Mouse (Mus musculus) CH12.LX (cell line): ENCODE measurements at regions not wholly inside any gene's neighbourhood (a gene's known extent, or its start where the extent isn't known, plus 50 kb on each side); places are given as distances from the start of the nearest gene placed in this dataset.

Source experiments
- DNase-seq: peaks from one replicate; pipeline ENCODE4 v3.0.0-alpha.2; 2013; ENCODE audit errors: extremely low read depth
- H3K27ac ChIP-seq: 2 replicates; pipeline ENCODE4 v1.5.1; 2012; ENCODE audit warnings: low read depth, mild to moderate bottlenecking, control low read depth, moderate library complexity; ENCODE audit not compliant: insufficient read depth
- H3K27me3 ChIP-seq: replicated peaks from 2 replicates; pipeline ENCODE3; 2012; ENCODE audit warnings: inconsistent platforms
- H3K36me3 ChIP-seq, 2 experiments: replicated peaks in 1 of 2; 2 replicates each; pipeline versions ENCODE3 to v1.6.1; 2012; ENCODE audit warnings: inconsistent platforms in 1 of 2, low read length in 1 of 2, mild to moderate bottlenecking in 1 of 2, mixed read lengths in 1 of 2, moderate library complexity in 1 of 2; ENCODE audit not compliant: control insufficient read depth in 1 of 2, insufficient read depth in 1 of 2
- H3K4me1 ChIP-seq, 2 experiments: 2 replicates each; pipeline ENCODE4 v1.6.1; 2012; ENCODE audit warnings: inconsistent platforms in 1 of 2, moderate library complexity in 1 of 2; ENCODE audit not compliant: insufficient read depth in 2 of 2, control insufficient read depth in 1 of 2
- H3K4me2 ChIP-seq: 2 replicates; pipeline ENCODE4 v1.6.1; 2012; ENCODE audit warnings: low read depth, mild to moderate bottlenecking, control low read depth; ENCODE audit not compliant: poor library complexity, insufficient read depth, severe bottlenecking
- H3K4me3 ChIP-seq, 3 experiments: fragments of 150-350 bp in 1 of 3; sonication (generic) in 1 of 3; replicated peaks in 1 of 3; 2 replicates each; pipeline versions ENCODE3 to v1.5.1; 2011 to 2012; ENCODE audit warnings: low read depth in 2 of 3, low read length in 2 of 3, mild to moderate bottlenecking in 2 of 3, moderate library complexity in 2 of 3, control low read depth in 1 of 3, improper control_type of control experiment in 1 of 3, inconsistent platforms in 1 of 3, mixed read lengths in 1 of 3; ENCODE audit not compliant: poor library complexity in 1 of 3
- H3K79me2 ChIP-seq: replicated peaks from 2 replicates; pipeline ENCODE4 v1.6.1; 2012; ENCODE audit warnings: mild to moderate bottlenecking, moderate library complexity; ENCODE audit not compliant: control insufficient read depth, poor library complexity, insufficient read depth, severe bottlenecking; ENCODE audit errors: extremely low read depth
- H3K9ac ChIP-seq: 2 replicates; pipeline ENCODE4 v1.6.1; 2012; ENCODE audit warnings: low read depth, mild to moderate bottlenecking, control low read depth, moderate library complexity; ENCODE audit not compliant: insufficient read depth
- H3K9me3 ChIP-seq: replicated peaks from 2 replicates; pipeline ENCODE3; 2012; ENCODE audit warnings: low read length, inconsistent platforms, mixed read lengths
- CHD1 ChIP-seq: IDR thresholded peaks from 2 replicates; pipeline ENCODE4 v1.6.1; 2012; ENCODE audit warnings: low read depth, low read length, improper control_type of control experiment, inconsistent platforms
- CHD2 ChIP-seq: IDR thresholded peaks from 2 replicates; pipeline ENCODE4 v1.6.1; 2011; ENCODE audit warnings: low read length, improper control_type of control experiment
- CTCF ChIP-seq, 2 experiments: IDR thresholded peaks in 1 of 2; conservative IDR thresholded peaks in 1 of 2; 2 replicates each; pipeline ENCODE4 v1.5.1; 2011 to 2012; ENCODE audit warnings: low read depth in 2 of 2, low read length in 2 of 2, improper control_type of control experiment in 1 of 2, inconsistent platforms in 1 of 2, mild to moderate bottlenecking in 1 of 2, moderate library complexity in 1 of 2
- E2F4 ChIP-seq: IDR thresholded peaks from 2 replicates; pipeline ENCODE4 v1.6.1; 2011; ENCODE audit warnings: low read depth, low read length, improper control_type of control experiment; ENCODE audit not compliant: insufficient replicate concordance
- ETS1 ChIP-seq: conservative IDR thresholded peaks from 2 replicates; pipeline ENCODE4 v1.6.1; 2012; ENCODE audit warnings: low read depth, mild to moderate bottlenecking, inconsistent platforms, low read length, improper control_type of control experiment, moderate library complexity
- GABPA ChIP-seq: IDR thresholded peaks from 2 replicates; pipeline ENCODE4 v1.6.1; 2012; ENCODE audit warnings: low read depth, low read length, improper control_type of control experiment, inconsistent platforms; ENCODE audit not compliant: insufficient replicate concordance
- HCFC1 ChIP-seq: IDR thresholded peaks from 2 replicates; pipeline ENCODE4 v1.6.1; 2012; ENCODE audit warnings: low read depth, mild to moderate bottlenecking, inconsistent platforms, low read length, improper control_type of control experiment
- JUN ChIP-seq: IDR thresholded peaks from 2 replicates; pipeline ENCODE4 v1.6.1; 2011; ENCODE audit warnings: low read depth, mild to moderate bottlenecking, low read length, improper control_type of control experiment, moderate library complexity; ENCODE audit not compliant: insufficient read depth
- JUND ChIP-seq: conservative IDR thresholded peaks from 2 replicates; pipeline ENCODE4 v1.6.1; 2011; ENCODE audit warnings: low read depth, low read length, improper control_type of control experiment
- KAT2A ChIP-seq: IDR thresholded peaks from 2 replicates; pipeline ENCODE4 v1.6.1; 2012; ENCODE audit warnings: low read length, improper control_type of control experiment, inconsistent platforms; ENCODE audit not compliant: insufficient replicate concordance
- MAFK ChIP-seq: IDR thresholded peaks from 2 replicates; pipeline ENCODE4 v1.6.1; 2011; ENCODE audit warnings: low read length, improper control_type of control experiment; ENCODE audit not compliant: insufficient replicate concordance
- MAX ChIP-seq: IDR thresholded peaks from 2 replicates; pipeline ENCODE4 v1.6.1; 2011; ENCODE audit warnings: low read length, improper control_type of control experiment
- MAZ ChIP-seq: IDR thresholded peaks from 2 replicates; pipeline ENCODE4 v1.6.1; 2012; ENCODE audit warnings: low read depth, mild to moderate bottlenecking, inconsistent platforms, low read length, improper control_type of control experiment, moderate library complexity
- MXI1 ChIP-seq: IDR thresholded peaks from 2 replicates; pipeline ENCODE4 v1.6.1; 2011; ENCODE audit warnings: mild to moderate bottlenecking, low read depth, low read length, improper control_type of control experiment
- MYC ChIP-seq: IDR thresholded peaks from 2 replicates; pipeline ENCODE4 v1.6.1; 2011; ENCODE audit warnings: low read depth, mild to moderate bottlenecking, improper control_type of control experiment, low read length
- NELFE ChIP-seq: IDR thresholded peaks from 2 replicates; pipeline ENCODE4 v1.6.1; 2011; ENCODE audit warnings: low read depth, low read length, improper control_type of control experiment
- PAX5 ChIP-seq: IDR thresholded peaks from 2 replicates; pipeline ENCODE4 v1.6.1; 2012; ENCODE audit warnings: low read length, inconsistent platforms, mixed read lengths
- POLR2A ChIP-seq: IDR thresholded peaks from 2 replicates; pipeline ENCODE4 v1.6.1; 2011; ENCODE audit warnings: low read depth, mild to moderate bottlenecking, improper control_type of control experiment, low read length
- RCOR1 ChIP-seq: conservative IDR thresholded peaks from 2 replicates; pipeline ENCODE4 v1.6.1; 2012; ENCODE audit warnings: low read depth, mild to moderate bottlenecking, inconsistent platforms, low read length, improper control_type of control experiment
- UBTF ChIP-seq: IDR thresholded peaks from 2 replicates; pipeline ENCODE4 v1.6.1; 2012; ENCODE audit warnings: low read depth, mild to moderate bottlenecking, inconsistent platforms, low read length, improper control_type of control experiment, moderate library complexity
- USF1 ChIP-seq: IDR thresholded peaks from 2 replicates; pipeline ENCODE4 v1.6.1; 2014; ENCODE audit warnings: low read depth, mild to moderate bottlenecking, inconsistent platforms, low read length, improper control_type of control experiment
- ZC3H11A ChIP-seq: IDR thresholded peaks from 2 replicates; pipeline ENCODE4 v1.6.1; 2012; ENCODE audit warnings: low read depth, mild to moderate bottlenecking, inconsistent platforms, low read length, improper control_type of control experiment
- ZKSCAN1 ChIP-seq: IDR thresholded peaks from 2 replicates; pipeline ENCODE4 v1.6.1; 2012; ENCODE audit warnings: low read depth, inconsistent platforms, low read length, improper control_type of control experiment, borderline replicate concordance
- ZNF384 ChIP-seq: IDR thresholded peaks from 2 replicates; pipeline ENCODE4 v1.6.1; 2012; ENCODE audit warnings: low read depth, low read length, improper control_type of control experiment, inconsistent platforms
- dilution Hi-C: fragments of 300-500 bp; cut with MboI; formaldehyde crosslinking; loops from 2 replicates; pipeline ENCODE4 v1.14.3; 2020; ENCODE audit warnings: low sequenced_read_pairs; ENCODE audit not compliant: extremely low pct_unique_long_range_greater_than_20kb, extremely low pct_ligation_motif_present
- in situ Hi-C: fragments of 300-500 bp; cut with MboI; formaldehyde crosslinking; loops from 3 replicates; pipeline ENCODE4 v1.14.3; 2019; ENCODE audit warnings: low sequenced_read_pairs, low pct_ligation_motif_present, low pct_unique_long_range_greater_than_20kb, mixed read lengths

DNA sequence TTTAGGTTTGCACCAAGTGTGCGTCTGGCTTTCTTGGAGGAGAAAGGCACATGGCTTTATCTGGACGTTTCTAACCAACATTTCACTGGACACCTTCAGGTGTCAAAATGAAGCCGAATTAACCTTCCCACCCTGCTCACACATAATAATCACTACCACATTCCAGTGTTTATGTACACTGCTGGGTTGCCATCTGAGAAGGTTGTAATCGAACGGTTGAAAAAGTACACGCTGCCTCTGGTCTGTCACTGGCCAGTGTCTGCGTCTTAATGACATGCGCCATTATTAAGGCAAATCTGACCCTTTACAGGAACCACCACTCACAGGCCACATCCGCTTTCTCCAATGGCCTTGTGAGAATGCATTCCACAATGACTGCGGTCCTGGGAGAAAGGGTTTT lies 96.4 kb downstream of the Ackr3 start:
- no peaks in the 10 kb centered on the region for H3K36me3 ChIP-seq
- no peak overlapping the region for H3K9ac ChIP-seq
- peaks cover 3% of the 10 kb centered on the region for H3K9me3 ChIP-seq
- no peak for DNase-seq
- H3K4me1 ChIP-seq, result no peaks in the 10 kb centered on the region
- in situ Hi-C loops, result no loop called here
- H3K4me2 ChIP-seq, result no peak overlapping the region
- dilution Hi-C loops, result no loop called here
- H3K4me3 ChIP-seq, result no peak overlapping the region
- H3K27me3 ChIP-seq, result no peaks in the 10 kb centered on the region
- H3K79me2 ChIP-seq, result no peaks in the 10 kb centered on the region
- TF ChIP-seq UBTF (no peak), NELFE (no peak), MXI1 (no peak), POLR2A (no peak), RCOR1 (no peak), MAZ (no peak), E2F4 (no peak), GABPA (no peak), ZC3H11A (no peak), JUND (no peak), CHD1 (no peak), MAX (no peak), CHD2 (no peak), KAT2A (no peak), USF1 (no peak), JUN (no peak), PAX5 (no peak)
- H3K27ac ChIP-seq, result no peak overlapping the region

DNA sequence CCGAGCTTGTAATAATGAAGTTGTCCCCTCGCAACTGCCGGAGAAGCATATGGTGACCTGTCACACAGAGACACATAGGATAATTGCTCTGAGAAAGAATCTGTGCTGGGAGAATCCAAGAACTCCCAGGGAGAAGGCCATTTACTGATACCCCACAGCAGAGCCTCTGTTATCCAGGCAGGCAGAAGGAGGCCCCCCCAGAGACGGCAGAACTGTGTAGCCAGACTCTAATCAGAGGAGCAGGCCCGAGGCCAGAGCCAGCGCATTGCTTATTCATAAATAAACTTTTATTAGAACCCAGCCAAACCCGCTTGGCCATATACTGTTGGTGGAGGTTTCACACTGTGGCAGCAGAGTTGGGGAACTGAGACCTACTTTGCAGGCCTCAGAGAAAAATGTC lies 100.6 kb downstream of the Ackr3 start:
- H3K4me2 ChIP-seq, result no peak overlapping the region
- no peak for DNase-seq
- H3K9ac ChIP-seq, result no peak overlapping the region
- TF ChIP-seq ETS1, result no peak
- no peak for TF ChIP-seq PAX5
- no peak for TF ChIP-seq ZNF384
- TF ChIP-seq CHD1, result no peak
- TF ChIP-seq RCOR1, result no peak
- no peak for TF ChIP-seq ZKSCAN1
- TF ChIP-seq CTCF (conservative IDR thresholded peaks at IDR 0.05 in 1 of 2, IDR thresholded peaks at IDR 0.05 in 1 of 2; ENCODE audit: low read depth in 2 of 2, low read length in 2 of 2), result no peak
- no peak for TF ChIP-seq MAFK
- no peak for TF ChIP-seq MYC
- no peak for TF ChIP-seq ZC3H11A
- no peak for TF ChIP-seq HCFC1
- TF ChIP-seq NELFE, result no peak
- no peaks in the 10 kb centered on the region for H3K79me2 ChIP-seq
- no peak overlapping the region for H3K4me3 ChIP-seq
- no peaks in the 10 kb centered on the region for H3K27me3 ChIP-seq
- H3K36me3 ChIP-seq, result no peaks in the 10 kb centered on the region
- in situ Hi-C loops, result no loop called here
- H3K9me3 ChIP-seq, result peaks cover 3% of the 10 kb centered on the region
- dilution Hi-C loops, result no loop called here
- H3K27ac ChIP-seq, result no peak overlapping the region
- no peaks in the 10 kb centered on the region for H3K4me1 ChIP-seq
